Mouse (Mus musculus): Measurements from ENCODE around the gene Usp19. TPM values are rescaled to one million over a fixed set of nuclear protein-coding genes. Genes with fewer than 3 reads are reported as not detected.

Usp19 gene
- total RNA-seq, 2 experiments from 2014 or later, result 204 to 213 TPM

Other genes with a start within 250 kb of the Usp19 start
- 100 to 1,000 TPM; 142 to 144 TPM for gene Dag1, start 226.6 kb upstream of the Usp19 start, total RNA-seq (2021)
- gene Nicn1, start 200.2 kb upstream of the Usp19 start, total RNA-seq (2021), result 10 to 100 TPM; 17.1 TPM
- gene Amt, start 193.7 kb upstream of the Usp19 start, total RNA-seq (2021), result 1 to 10 TPM; 2.7 to 4.4 TPM
- 100 to 1,000 TPM; 363 to 383 TPM for gene Rhoa, start 184.5 kb upstream of the Usp19 start, total RNA-seq (2021)
- gene Tcta, start 184.4 kb upstream of the Usp19 start, total RNA-seq (2021), result 10 to 100 TPM; 38.8 to 48.3 TPM
- gene Gpx1, start 151.7 kb upstream of the Usp19 start, total RNA-seq (2021), result 100 to 1,000 TPM; 538 to 748 TPM
- 100 to 1,000 TPM; 110 to 120 TPM for gene Usp4, start 142.7 kb upstream of the Usp19 start, total RNA-seq (2021)
- 1 to 10 TPM in 1 of 2 experiments, under 1 TPM in 1; 0.93 to 1.3 TPM for gene 1700102P08Rik, start 97.8 kb upstream of the Usp19 start, total RNA-seq (2021)
- not detected for gene Ccdc36, start 62.1 kb upstream of the Usp19 start, total RNA-seq (2021)
- gene BC048562, start 54.1 kb upstream of the Usp19 start, total RNA-seq (2021), result not detected
- 10 to 100 TPM; 37.1 to 48.1 TPM for gene Ccdc71, start 30.1 kb upstream of the Usp19 start, total RNA-seq (2021)
- gene Klhdc8b, start 29.0 kb upstream of the Usp19 start, total RNA-seq (2021), result 10 to 100 TPM; 20.1 to 21.5 TPM
- gene Lamb2, start 10.9 kb upstream of the Usp19 start, total RNA-seq (2021), result 100 to 1,000 TPM; 117 to 133 TPM
- gene Qars, start 17.1 kb downstream of the Usp19 start, total RNA-seq (2021), result 100 to 1,000 TPM; 191 to 194 TPM
- 100 to 1,000 TPM; 106 to 125 TPM for gene Qrich1, start 26.2 kb downstream of the Usp19 start, total RNA-seq (2021)
- gene Impdh2, start 69.7 kb downstream of the Usp19 start, total RNA-seq (2021), result 100 to 1,000 TPM in 1 of 2 experiments, 10 to 100 TPM in 1; 76.8 to 118 TPM
- 10 to 100 TPM; 63.6 to 75.4 TPM for gene Ndufaf3, start 76.8 kb downstream of the Usp19 start, total RNA-seq (2021)
- gene Dalrd3, start 79.3 kb downstream of the Usp19 start, total RNA-seq (2021), result 10 to 100 TPM; 61.1 to 72.7 TPM
- gene Wdr6, start 88.1 kb downstream of the Usp19 start, total RNA-seq (2021), result 100 to 1,000 TPM; 119 to 121 TPM
- gene P4htm, start 107.1 kb downstream of the Usp19 start, total RNA-seq (2021), result 1 to 10 TPM; 5.6 to 6.3 TPM
- gene Arih2, start 158.8 kb downstream of the Usp19 start, total RNA-seq (2021), result 10 to 100 TPM; 62.2 to 65.6 TPM
- gene Slc25a20, start 171.5 kb downstream of the Usp19 start, total RNA-seq (2021), result 100 to 1,000 TPM; 112 to 140 TPM
- gene Prkar2a, start 198.7 kb downstream of the Usp19 start, total RNA-seq (2021), result 10 to 100 TPM; 28.9 to 34.9 TPM